Mouse (Mus musculus): ENCODE data around the gene Itprid2. TPM values are rescaled to one million over a fixed set of nuclear protein-coding genes. Genes with fewer than 3 reads are reported as not detected.

Gene Itprid2
- total RNA-seq, 2 experiments from 2014 or later = 47.5 to 51.2 TPM

GRCm38 (mm10) chr2:79647728-79648127 lies 12.6 kb downstream of the Itprid2 start:
- DNase-seq = no peak

- DNase-seq = no peak
These were observed 16.0 kb downstream of the Itprid2 start for GRCm38 (mm10) chr2:79651185-79651584.

- DNase-seq = no peak
These were observed 16.5 kb downstream of the Itprid2 start for GRCm38 (mm10) chr2:79651701-79652100.

GRCm38 (mm10) chr2:79652502-79652901 lies 17.4 kb downstream of the Itprid2 start:
- DNase-seq = no peak

GRCm38 (mm10) chr2:79653093-79653808 lies 18.1 kb downstream of the Itprid2 start:
- DNase-seq = no peak

- no peak for DNase-seq
These were observed 18.6 kb downstream of the Itprid2 start for GRCm38 (mm10) chr2:79653809-79654164.

- no peak for DNase-seq
These were observed 21.9 kb downstream of the Itprid2 start for GRCm38 (mm10) chr2:79657062-79657461.

- no peak for DNase-seq
These were observed 25.4 kb downstream of the Itprid2 start for GRCm38 (mm10) chr2:79660417-79661185.

GRCm38 (mm10) chr2:79661486-79662104 lies 26.4 kb downstream of the Itprid2 start:
- no peak for DNase-seq

GRCm38 (mm10) chr2:79664532-79665286 lies 29.6 kb downstream of the Itprid2 start:
- DNase-seq = no peak

- DNase-seq = no peak
These were observed 30.3 kb downstream of the Itprid2 start for GRCm38 (mm10) chr2:79665492-79665891.

GRCm38 (mm10) chr2:79675266-79675665 lies 40.1 kb downstream of the Itprid2 start:
- no peak for DNase-seq

GRCm38 (mm10) chr2:79677663-79678257 lies 42.6 kb downstream of the Itprid2 start:
- no peak for DNase-seq

- DNase-seq = no peak
These were observed 46.5 kb downstream of the Itprid2 start for GRCm38 (mm10) chr2:79681672-79682071.

GRCm38 (mm10) chr2:79683258-79683657 lies 48.1 kb downstream of the Itprid2 start:
- no peak for DNase-seq

GRCm38 (mm10) chr2:79690838-79691237 lies 55.7 kb downstream of the Itprid2 start:
- no peak for DNase-seq

- DNase-seq = no peak
These were observed 60.0 kb downstream of the Itprid2 start for GRCm38 (mm10) chr2:79695190-79695589.

- no peak for DNase-seq
These were observed 60.8 kb downstream of the Itprid2 start for GRCm38 (mm10) chr2:79695939-79696338.

- DNase-seq = no peak
These were observed 61.5 kb downstream of the Itprid2 start for GRCm38 (mm10) chr2:79696478-79697230.

GRCm38 (mm10) chr2:79698166-79698565 lies 63.0 kb downstream of the Itprid2 start:
- DNase-seq = no peak

GRCm38 (mm10) chr2:79704773-79705172 lies 69.6 kb downstream of the Itprid2 start:
- no peak for DNase-seq

All from adrenal gland, postnatal 36 days (tissue).